Mouse (Mus musculus) cerebellum, postnatal 14 days (tissue): Measurements from ENCODE around the gene Cdkl1.

Source experiments
- DNase-seq, 2 experiments: peaks; one replicate each; pipeline ENCODE4 v3.0.0; 2021; ENCODE audit warnings: mixed read lengths in 2 of 2

Cdkl1 gene

DNA sequence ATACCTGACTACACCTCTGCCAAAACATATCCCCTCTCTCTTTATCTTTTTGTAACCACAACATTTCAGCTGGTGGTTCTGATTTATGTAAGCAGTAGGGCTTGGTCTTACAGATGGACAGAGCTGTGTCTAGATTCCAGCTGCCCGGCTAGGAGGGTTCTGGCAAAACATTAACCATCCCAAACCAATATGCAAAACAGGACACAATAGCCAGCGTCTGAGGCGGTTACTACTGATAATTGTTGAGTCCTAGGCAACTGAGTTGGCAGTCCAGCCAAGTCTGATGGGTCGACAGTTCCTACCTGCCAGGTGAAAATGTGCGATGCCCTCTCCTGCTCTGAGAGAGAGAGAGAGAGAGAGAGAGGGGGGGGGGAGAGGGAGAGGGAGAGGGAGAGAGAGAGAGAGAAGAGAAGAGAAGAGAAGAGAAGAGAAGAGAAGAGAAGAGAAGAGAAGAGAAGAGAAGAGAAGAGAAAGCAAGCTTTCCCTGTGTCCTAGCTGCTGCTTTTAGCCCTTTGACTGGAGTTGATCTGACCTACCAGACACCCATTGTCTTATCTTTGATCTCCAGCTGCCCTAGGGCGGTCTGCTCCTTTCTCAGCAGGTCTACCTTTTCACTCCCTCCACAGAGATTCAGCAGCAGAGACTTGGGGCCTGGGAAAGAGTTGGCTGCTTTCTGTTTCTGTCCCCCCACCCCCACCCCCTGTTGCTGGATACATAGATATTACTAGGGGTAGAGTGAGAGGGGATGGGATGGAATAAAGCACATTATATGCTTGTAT, 7.6 kb downstream of the Cdkl1 start:
- no peak for DNase-seq

DNA sequence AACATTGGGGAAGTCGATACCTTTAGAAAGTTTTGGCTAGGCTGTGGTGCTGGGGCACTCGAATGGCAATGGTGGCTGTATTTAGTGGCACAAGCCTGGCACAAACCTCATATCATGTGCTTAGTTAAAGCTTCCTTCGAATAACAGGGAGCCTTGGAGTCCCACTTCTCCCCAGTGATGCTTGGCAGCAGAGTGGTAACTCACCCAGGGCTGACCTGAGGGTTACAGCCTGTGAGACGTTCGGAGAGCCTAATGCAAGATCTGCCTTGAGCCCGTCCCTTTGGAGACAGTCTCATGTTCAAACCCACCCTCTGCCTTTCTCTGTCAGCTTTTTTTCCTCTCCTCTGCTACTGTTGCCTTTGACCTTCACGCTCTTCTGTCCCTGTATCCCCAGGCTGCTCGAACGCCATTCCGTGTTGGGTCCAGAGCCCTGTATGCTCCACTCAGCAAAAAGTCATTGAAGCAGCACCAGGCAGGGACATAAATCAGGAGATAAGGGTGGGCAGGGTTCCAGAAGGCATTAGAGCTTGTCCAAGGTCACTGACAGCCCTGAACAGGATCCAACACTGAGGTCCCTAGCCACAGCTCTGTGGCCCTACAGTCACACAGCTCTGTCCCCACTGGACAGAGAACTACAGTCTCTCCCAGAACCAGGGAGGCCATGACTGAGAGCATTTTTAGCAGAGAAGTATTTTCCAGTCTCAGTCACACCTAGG, 9.0 kb downstream of the Cdkl1 start:
- DNase-seq = no peak

- no peak for DNase-seq
These were observed 9.6 kb downstream of the Cdkl1 start for GRCm38 (mm10) chr12:69781480-69781879.

GRCm38 (mm10) chr12:69777957-69778356, 13.1 kb downstream of the Cdkl1 start:
- DNase-seq = no peak

GRCm38 (mm10) chr12:69777341-69777730, 13.7 kb downstream of the Cdkl1 start:
- DNase-seq = no peak

- no peak for DNase-seq
These were observed 14.3 kb downstream of the Cdkl1 start for GRCm38 (mm10) chr12:69776607-69777340.

DNA sequence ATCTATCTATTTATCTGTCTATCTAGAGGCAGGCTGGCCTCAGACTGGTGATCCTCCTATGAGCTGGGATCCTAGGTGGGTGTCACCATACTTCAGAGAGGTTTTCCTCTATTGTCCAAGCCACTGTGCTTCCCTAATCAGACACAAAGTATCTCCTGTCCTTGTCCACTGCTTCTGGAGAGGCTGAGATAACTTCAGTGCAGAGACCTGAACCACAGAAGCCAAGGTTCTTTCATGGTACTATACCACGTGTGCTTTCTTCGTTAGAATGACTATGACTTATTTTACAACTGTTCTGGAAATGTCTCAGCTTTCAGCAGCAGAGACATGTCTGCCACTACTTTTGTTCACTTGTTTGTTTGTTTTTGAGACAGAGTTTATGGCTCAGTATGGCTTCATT, 22.2 kb downstream of the Cdkl1 start:
- DNase-seq = no peak

GRCm38 (mm10) chr12:69767476-69768258, 23.4 kb downstream of the Cdkl1 start:
- no peak for DNase-seq

DNA sequence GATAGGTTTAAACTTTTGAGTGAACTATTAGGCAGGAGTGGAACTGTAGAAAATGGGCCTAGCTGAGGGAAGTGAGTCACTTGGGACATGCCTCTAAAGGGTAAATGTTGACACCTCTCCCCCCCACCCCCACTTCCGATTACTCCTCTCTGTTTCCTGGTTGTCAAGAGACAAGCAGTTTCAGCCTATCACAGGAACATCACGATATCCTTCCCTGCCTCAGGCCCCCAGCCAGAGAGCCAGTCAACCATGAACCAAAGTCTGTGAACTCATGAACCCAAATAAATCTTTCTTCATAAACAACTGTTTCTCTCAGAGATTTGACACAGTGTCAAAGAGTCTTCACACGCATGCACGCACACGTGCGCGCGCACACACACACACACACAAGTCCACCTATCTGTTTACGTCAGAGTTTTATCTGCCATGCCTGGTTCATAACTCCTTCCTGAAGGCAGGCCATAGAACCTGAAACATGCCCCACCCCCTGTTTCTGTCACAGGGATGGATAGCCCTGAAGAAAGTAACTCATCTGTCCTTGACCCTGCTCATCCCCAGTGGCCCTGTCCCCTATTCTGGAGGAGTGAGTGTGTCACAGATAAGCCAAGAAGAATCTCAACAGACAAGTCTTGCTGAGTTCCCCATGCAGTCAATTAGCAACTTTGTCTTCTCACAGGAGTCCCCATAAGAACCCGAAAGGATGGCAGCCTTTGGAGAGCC, 24.7 kb downstream of the Cdkl1 start:
- DNase-seq = no peak

- peak in 1 of 2 experiments; percentile 21 for DNase-seq
These were observed 25.5 kb downstream of the Cdkl1 start for GRCm38 (mm10) chr12:69765543-69765942.

DNA sequence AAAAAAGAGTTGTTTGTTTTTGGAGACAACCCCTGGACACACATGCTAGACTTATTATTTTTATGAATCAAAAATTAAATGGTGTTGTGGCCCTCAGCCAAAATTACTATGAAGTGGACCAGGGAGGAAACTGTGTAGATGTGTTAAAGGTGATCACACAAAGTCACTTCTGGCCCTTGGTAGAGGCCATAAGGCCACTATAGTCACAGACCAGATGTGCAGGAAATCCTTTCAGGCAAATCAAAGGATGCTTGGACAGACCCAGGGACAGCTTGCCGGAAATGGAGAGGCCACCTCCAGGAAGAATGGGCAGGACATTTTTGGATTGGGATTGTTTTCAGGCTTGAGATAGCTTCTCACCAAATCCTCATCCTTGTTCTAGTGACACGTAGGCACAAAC, 29.5 kb downstream of the Cdkl1 start:
- DNase-seq = no peak

GRCm38 (mm10) chr12:69760743-69761406, 30.2 kb downstream of the Cdkl1 start:
- peak in 1 of 2 experiments; percentile 37 for DNase-seq

DNA sequence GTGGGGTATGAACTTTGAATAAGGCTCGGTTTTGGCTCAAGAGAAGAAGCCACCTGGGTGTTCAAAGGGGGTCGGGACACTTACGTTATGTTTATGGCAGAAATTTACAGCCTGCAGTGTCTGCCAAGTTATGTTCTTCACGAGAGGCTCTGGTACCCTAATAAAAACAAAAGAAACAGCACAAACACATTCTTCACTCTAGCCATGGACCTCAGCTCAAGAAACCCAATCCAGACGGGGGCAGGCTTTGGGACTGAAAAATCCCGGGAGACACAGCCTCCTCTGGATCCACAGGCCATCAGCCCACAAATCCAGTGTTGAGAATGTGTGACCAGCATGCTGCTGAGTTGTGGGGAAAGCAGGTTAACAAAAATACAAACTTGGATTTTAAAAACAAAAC, 31.1 kb downstream of the Cdkl1 start:
- DNase-seq = no peak

DNA sequence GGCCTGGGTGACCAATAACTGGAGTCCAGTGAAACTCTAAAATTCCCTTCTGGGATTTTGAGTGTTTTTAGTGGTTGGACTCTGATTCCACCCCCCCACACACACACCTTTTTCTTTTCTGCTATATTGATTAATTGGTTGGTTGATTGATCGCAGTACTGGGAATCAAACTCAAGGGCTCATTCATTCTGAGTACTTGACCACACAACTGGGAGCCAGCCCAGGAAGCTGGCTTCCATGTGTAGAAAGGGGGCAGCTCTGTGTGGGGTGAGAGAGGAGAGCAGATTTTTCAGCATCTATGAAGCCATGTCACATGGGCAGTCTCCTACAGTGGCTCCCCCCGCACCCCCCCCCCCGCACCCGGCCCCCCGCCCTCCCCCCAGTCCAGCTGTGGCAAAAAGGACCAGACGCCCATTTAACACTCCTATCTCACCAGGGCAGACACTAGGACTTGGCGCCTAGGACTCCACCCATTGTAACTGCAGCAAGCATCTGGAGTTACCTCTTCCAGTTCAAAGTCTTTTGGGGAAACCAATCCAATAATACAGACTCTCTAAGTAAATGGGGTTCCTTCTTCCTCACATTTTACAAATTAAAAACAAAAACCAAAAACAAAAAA, 31.7 kb downstream of the Cdkl1 start:
- no peak for DNase-seq

DNA sequence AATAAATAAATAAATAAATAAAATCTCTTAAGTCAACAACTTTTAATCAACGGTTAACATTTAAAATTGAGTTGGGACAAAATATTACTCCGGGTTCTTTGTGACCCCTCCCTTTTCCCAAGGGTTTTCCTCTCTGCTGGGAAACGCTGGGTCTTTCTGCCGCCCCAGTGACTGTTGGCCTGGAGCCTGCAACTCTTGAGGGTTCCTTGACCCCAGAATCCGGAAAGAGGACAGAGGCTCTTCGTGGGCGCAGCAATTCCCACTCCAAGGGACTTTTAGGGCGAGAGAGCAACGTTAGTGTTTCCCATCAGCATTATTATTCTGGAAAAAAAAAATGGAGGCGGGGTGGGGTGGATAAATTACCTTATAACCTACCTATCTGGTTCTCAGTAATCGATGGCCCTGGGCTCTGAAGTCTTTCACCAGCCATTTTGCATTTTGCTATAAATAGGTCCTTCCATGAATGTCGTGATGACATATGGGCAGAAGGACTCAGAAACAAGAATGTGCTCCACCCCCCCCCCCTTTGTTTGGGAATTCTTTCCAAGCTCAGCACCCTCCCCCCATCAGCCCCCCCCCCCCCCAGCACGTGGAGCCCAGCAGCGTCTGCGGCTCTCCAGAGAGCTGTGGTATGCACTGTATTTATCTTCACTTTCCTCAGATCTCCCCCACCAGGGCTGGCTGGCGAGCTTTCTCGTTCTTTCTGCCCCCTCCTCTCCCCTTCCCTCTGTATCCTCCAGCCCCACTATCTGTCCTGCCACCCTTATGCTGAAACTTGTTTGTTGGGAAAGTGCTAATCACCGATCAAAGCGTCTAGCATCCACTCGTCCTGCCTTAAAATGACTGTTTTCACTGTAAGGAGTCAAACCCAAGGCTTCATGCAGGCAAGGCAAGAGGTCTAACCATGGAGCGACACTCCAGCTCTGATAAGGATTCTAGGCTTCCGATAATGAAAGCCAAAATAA, 32.6 kb downstream of the Cdkl1 start:
- peak; percentile 54 to 55 for DNase-seq

- peak; percentile 92 for DNase-seq
These were observed 33.5 kb downstream of the Cdkl1 start for GRCm38 (mm10) chr12:69757418-69758141.

DNA sequence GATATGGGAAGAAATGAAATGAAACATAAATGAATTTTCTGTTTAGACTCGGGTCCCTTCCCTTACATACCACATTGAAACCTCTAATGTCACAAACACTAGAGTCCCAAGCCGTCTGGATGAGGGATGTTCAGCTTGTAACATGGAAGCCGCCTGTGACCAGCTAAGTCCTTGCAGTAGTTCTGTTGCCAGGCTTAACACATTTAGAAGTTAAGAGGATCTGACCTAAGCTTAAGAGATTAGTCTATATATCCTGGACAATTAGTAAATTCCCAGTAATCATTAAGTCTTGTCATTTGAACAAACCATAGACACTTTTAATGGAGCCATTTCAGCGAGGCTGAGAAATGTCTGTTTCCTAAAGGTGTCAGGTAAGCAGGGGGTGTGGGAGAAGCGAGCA, 35.1 kb downstream of the Cdkl1 start:
- no peak for DNase-seq

- DNase-seq = no peak
These were observed 37.1 kb downstream of the Cdkl1 start for GRCm38 (mm10) chr12:69753936-69754335.

DNA sequence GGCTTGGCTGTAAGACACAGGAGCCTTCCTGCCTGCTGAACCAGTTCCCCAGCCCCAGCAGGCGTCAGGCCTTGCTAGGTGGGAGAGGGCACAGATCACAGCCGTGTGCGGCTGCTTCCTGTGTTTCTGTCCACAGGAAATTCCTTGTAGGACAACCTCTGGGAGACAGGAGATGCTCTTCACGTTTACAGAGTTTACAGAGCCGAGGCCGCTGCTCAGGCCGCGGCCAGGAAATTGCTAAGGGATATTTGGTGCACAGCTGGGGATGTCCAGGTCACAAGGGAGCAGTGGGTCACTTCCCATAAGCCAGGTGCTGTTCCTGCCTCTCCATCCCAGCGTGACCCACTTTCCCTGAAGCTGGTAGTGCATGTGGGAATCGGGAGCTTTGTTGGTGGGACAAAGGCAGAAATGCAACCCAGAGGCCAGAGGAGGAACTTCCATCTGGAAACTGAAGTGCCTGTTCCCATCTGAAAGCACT, 39.2 kb downstream of the Cdkl1 start:
- no peak for DNase-seq
